9 mouse cellular contexts compared by ENCODE assay signal in the genomic region with DNA sequence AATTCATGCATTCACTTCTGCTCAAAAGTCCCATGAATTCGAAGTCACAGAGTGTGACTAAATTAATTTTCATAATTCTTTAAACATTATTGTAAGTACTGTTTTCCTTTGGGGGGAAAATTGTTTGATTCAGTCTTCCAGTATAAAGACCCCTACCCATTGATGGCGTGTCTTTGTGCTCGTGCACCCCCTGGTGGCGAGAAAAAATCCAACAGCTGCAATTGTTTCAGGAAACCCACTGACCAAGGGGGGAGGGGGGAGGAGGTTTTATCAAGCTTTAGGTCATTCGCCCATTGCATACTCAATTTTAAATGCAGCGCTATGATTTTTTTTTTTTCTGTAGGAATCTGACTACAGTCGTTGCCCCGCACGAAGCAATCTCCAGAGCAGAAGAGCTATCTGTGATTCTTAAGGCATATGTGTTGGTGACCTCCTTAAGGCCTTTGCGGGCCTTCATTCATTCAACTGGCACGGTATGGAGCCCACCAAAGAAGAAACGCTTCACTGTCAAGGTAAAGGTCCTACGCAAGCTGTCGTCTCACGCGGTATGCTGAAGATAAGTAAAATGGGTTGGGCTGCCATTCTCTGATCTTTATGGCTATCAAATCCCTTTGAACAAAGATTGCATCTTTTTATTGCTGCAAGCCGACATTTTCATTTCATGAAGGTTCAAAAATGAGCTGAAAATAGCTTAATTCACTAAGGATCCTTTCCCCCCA.
DNase-seq lines count a peak whose midpoint lies in the region; ATAC-seq and TF ChIP-seq lines count a peak whose summit lies in the region.
"Had no signal": no experiment of that assay in that cellular context is flagged by ENCODE, and none has a peak within 500 bp of the region (broad histone marks: within the 10 kb centered on the region; RNA-seq: fewer than 3 reads in every experiment).

No protein-coding gene starts in this region.

- no peak overlapping the region for H3K27ac ChIP-seq in cerebellum, adult 2 months (ENCODE audit: insufficient read depth, low read length)
- no peak overlapping the region for H3K27ac ChIP-seq in midbrain, embryonic 14.5 days (replicated peaks; ENCODE audit: low read depth, low read length)
- no peak overlapping the region for H3K27ac ChIP-seq in midbrain, embryonic 16.5 days (ENCODE audit: low read length)
- no peak overlapping the region for H3K27ac ChIP-seq in intestine, embryonic 14.5 days (ENCODE audit: low read depth)
- H3K27ac ChIP-seq: heart, embryonic 13.5 days had no signal

- no peak for DNase-seq in cerebellum, adult 2 months
- DNase-seq in midbrain, embryonic 14.5 days = peak; percentile 74
- DNase-seq in embryo, embryonic 10 days (ENCODE audit: low spot score) = peak; percentile 66
- peak; percentile 80 for DNase-seq in intestine, embryonic 14.5 days (ENCODE audit: low spot score)
- no peak for DNase-seq in MN1 (ENCODE audit: low spot score)

- no peaks in the 10 kb centered on the region for H3K36me3 ChIP-seq in midbrain, embryonic 14.5 days (ENCODE audit: control insufficient read depth, insufficient read depth, low read length)
- no peaks in the 10 kb centered on the region for H3K36me3 ChIP-seq in midbrain, embryonic 16.5 days (ENCODE audit: control insufficient read depth, insufficient read depth, low read length)
- H3K36me3 ChIP-seq in intestine, embryonic 14.5 days (ENCODE audit: control insufficient read depth, insufficient read depth, low read length) = peaks cover 8% of the 10 kb centered on the region; the same call in 1 of the 2 replicates

- no peak overlapping the region for H3K9ac ChIP-seq in midbrain, embryonic 14.5 days (replicated peaks; ENCODE audit: low read length)
- no peak overlapping the region for H3K9ac ChIP-seq in midbrain, embryonic 16.5 days (ENCODE audit: low read depth, low read length)
- H3K9ac ChIP-seq in intestine, embryonic 14.5 days (ENCODE audit: low read length) = no peak overlapping the region
- H3K9ac ChIP-seq: heart, embryonic 13.5 days had no signal

- no peaks in the 10 kb centered on the region for H3K9me3 ChIP-seq in midbrain, embryonic 14.5 days (ENCODE audit: control insufficient read depth, low read length)
- no peaks in the 10 kb centered on the region for H3K9me3 ChIP-seq in midbrain, embryonic 16.5 days (replicated peaks; ENCODE audit: control insufficient read depth, low read length, poor library complexity, severe bottlenecking)
- no peaks in the 10 kb centered on the region for H3K9me3 ChIP-seq in intestine, embryonic 14.5 days (ENCODE audit: control insufficient read depth, low read length)
- H3K9me3 ChIP-seq: heart, embryonic 13.5 days had no signal

- no peak for ATAC-seq in cerebellum, adult (ENCODE audit: insufficient number of reproducible peaks, low FRiP score, low TSS enrichment)
- no peak for ATAC-seq in midbrain, embryonic 14.5 days (ENCODE audit: low FRiP score, low TSS enrichment)
- no peak for ATAC-seq in midbrain, embryonic 16.5 days
- ATAC-seq in intestine, embryonic 14.5 days (replicated peaks; ENCODE audit: low FRiP score, low TSS enrichment, low read depth) = peak; percentile 36; the same call in 1 of the 2 replicates
- ATAC-seq in megakaryocyte, adult 5-6 weeks (ENCODE audit: poor library complexity, severe bottlenecking) = 0 out of 2 replicates have a peak, but pooled peaks have one; percentile 43

- H3K27me3 ChIP-seq in cerebellum, adult 2 months (ENCODE audit: control insufficient read depth, insufficient read depth, low read length) = no peaks in the 10 kb centered on the region
- no peaks in the 10 kb centered on the region for H3K27me3 ChIP-seq in midbrain, embryonic 14.5 days (ENCODE audit: control insufficient read depth, insufficient read depth, low read length)
- H3K27me3 ChIP-seq in midbrain, embryonic 16.5 days (ENCODE audit: control insufficient read depth, insufficient read depth, low read depth, low read length) = no peaks in the 10 kb centered on the region
- no peaks in the 10 kb centered on the region for H3K27me3 ChIP-seq in intestine, embryonic 14.5 days (replicated peaks; ENCODE audit: control insufficient read depth, insufficient read depth, low read length)
- H3K27me3 ChIP-seq: heart, embryonic 13.5 days had no signal

- whole genome bisulfite sequencing in cerebellum, adult 2 months = 57% methylated on average over 17 of the region's 17 CpGs
- WGBS in midbrain, embryonic 14.5 days = 57% methylated on average over 17 of the region's 17 CpGs
- WGBS in midbrain, embryonic 16.5 days = 52% methylated on average over 17 of the region's 17 CpGs
- 53% methylated on average over 17 of the region's 17 CpGs for WGBS in intestine, embryonic 14.5 days

- peak; percentile 26; the same call in 1 of the 2 replicates for TF ChIP-seq CTCF in cerebellum, adult 2 months (IDR thresholded peaks at IDR 0.05; ENCODE audit: borderline replicate concordance, insufficient read depth, low read depth, low read length)

- TF ChIP-seq POLR2A in cerebellum, adult 2 months (IDR thresholded peaks at IDR 0.05; ENCODE audit: borderline replicate concordance, insufficient read depth, low read length) = no peak

- no peak overlapping the region for H3K4me3 ChIP-seq in cerebellum, adult 2 months (replicated peaks; ENCODE audit: insufficient read depth, low read depth, low read length)
- H3K4me3 ChIP-seq in midbrain, embryonic 14.5 days (replicated peaks; ENCODE audit: low read depth, low read length) = no peak overlapping the region
- no peak overlapping the region for H3K4me3 ChIP-seq in midbrain, embryonic 16.5 days (ENCODE audit: low read depth, low read length)
- H3K4me3 ChIP-seq in intestine, embryonic 14.5 days (ENCODE audit: low read depth, low read length) = no peak overlapping the region
- H3K4me3 ChIP-seq: heart, embryonic 13.5 days had no signal

- no peaks in the 10 kb centered on the region for H3K4me1 ChIP-seq in cerebellum, adult 2 months (ENCODE audit: control insufficient read depth, insufficient read depth, low read length)
- H3K4me1 ChIP-seq in midbrain, embryonic 14.5 days (ENCODE audit: control insufficient read depth, insufficient read depth, low read length) = no peaks in the 10 kb centered on the region
- no peaks in the 10 kb centered on the region for H3K4me1 ChIP-seq in midbrain, embryonic 16.5 days (ENCODE audit: control insufficient read depth, insufficient read depth, low read length)
- H3K4me1 ChIP-seq in intestine, embryonic 14.5 days (replicated peaks; ENCODE audit: control insufficient read depth, insufficient read depth, low read length) = no peaks in the 10 kb centered on the region
- H3K4me1 ChIP-seq: heart, embryonic 13.5 days had no signal

- H3K4me2 ChIP-seq in midbrain, embryonic 14.5 days (ENCODE audit: low read length) = no peak overlapping the region
- no peak overlapping the region for H3K4me2 ChIP-seq in midbrain, embryonic 16.5 days (ENCODE audit: low read length)
- no peak overlapping the region for H3K4me2 ChIP-seq in intestine, embryonic 14.5 days (ENCODE audit: low read length)
- H3K4me2 ChIP-seq: heart, embryonic 13.5 days had no signal

Comparison
In these comparisons a context has a peak if more than half of its experiments do, and no peak if none do; other contexts are left out.
1. DNase-seq: peak in midbrain, embryonic 14.5 days (single experiment), embryo, embryonic 10 days (single experiment) and intestine, embryonic 14.5 days (single experiment); none in cerebellum, adult 2 months (0 of 2) and MN1 (single experiment).
2. ATAC-seq: peak in intestine, embryonic 14.5 days (single experiment) and megakaryocyte, adult 5-6 weeks (single experiment); none in cerebellum, adult (single experiment), midbrain, embryonic 14.5 days (single experiment) and midbrain, embryonic 16.5 days (single experiment).